Mouse (Mus musculus) limb, embryonic 12.5 days (tissue): ENCODE results near the gene Sgcb. TPM values are rescaled to one million over a fixed set of nuclear protein-coding genes. Genes with fewer than 3 reads are reported as not detected.

ENCODE experiments used
- polyA plus RNA-seq: library from polyadenylated mRNA; unstranded; fragments of >200 nt; fragmentation: Nextera tagmentation; extraction: Ambion mirVana; gene quantifications from 2 replicates; pipeline ENCODE4 v1.2.1, GENCODE M21; 2016

Gene Sgcb
- polyA plus RNA-seq, 1 experiment from 2014 or later: 35.1 TPM

Other genes with a start within 250 kb of the Sgcb start
- not detected in 2 replicates for gene Cwh43, start 241.7 kb downstream of the Sgcb start, polyA plus RNA-seq
- gene Dcun1d4, start 166.8 kb downstream of the Sgcb start, polyA plus RNA-seq: 42.2 and 43.3 TPM in 2 replicates
- gene Lrrc66, start 15.3 kb downstream of the Sgcb start, polyA plus RNA-seq: not detected in 2 replicates
- 1.9 and 2.0 TPM in 2 replicates for gene Spata18, start 3.6 kb upstream of the Sgcb start, polyA plus RNA-seq